Mouse (Mus musculus): ENCODE measurements at regions not wholly inside any gene's neighbourhood (a gene's known extent, or its start where the extent isn't known, plus 50 kb on each side); places are given as distances from the start of the nearest gene placed in this dataset.
A peak's percentile ranks its signal among the peaks of the same experiment; 100 is the strongest.

DNA sequence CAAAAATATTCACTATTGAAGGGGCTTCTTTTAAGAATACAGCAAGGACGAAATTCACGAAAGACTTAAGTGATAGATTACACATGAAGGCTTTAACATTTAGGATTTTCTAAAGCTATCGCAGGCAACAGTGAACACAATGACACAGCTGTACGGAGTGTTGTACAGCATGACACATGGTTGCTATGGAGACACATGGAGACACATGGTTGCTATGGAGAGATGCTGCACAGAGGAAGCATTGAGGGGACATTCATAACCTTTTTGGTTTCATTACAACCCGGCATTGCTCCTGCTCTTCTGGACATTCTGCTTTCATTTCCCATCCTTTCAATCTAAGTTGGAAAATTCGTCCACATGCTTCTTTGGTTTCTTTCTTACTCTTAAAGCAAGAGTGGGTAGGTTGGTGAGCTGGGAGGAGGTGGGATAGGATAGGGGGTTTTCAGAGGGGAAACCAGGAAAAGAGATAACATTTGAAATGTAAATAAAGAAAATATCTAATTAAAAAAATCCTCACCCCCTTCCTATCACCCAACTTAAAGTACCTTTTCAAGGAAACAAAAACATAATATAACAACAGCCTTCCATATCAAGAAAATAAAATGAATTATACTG, 307.2 kb downstream of the Crisp4 start:
- peak; percentile 7 to 27 for DNase-seq (ENCODE audit: low spot score in 2 of 2)
- intact Hi-C loops (cut with DNase I), result no loop called here

GRCm38 (mm10) chr1:17825860-17826259, 319.8 kb downstream of the Crisp4 start:
- intact Hi-C loops (cut with DNase I), result no loop called here
- DNase-seq (ENCODE audit: low spot score in 2 of 2), result peak in 1 of 2 experiments; percentile 27

Data from left cerebral cortex, postnatal 14 days (tissue).